Comparison of ENCODE assay signal across 9 mouse cellular contexts in genomic region chr11:69661221-69661881, GRCm38 (mm10). TPM values are rescaled to one million over a fixed set of nuclear protein-coding genes. Genes with fewer than 3 reads are reported as not detected.
DNase-seq lines count a peak whose midpoint lies in the region; ATAC-seq and TF ChIP-seq lines count a peak whose summit lies in the region.
"Had no signal": no experiment of that assay in that cellular context is flagged by ENCODE, and none has a peak within 500 bp of the region (broad histone marks: within the 10 kb centered on the region; RNA-seq: fewer than 3 reads in every experiment).

No protein-coding gene starts in this region.

- no peak for DNase-seq in gastrocnemius, adult 2 months
- DNase-seq in gastrocnemius, postnatal 14 days: no peak
- DNase-seq in ES-E14 (ENCODE audit: low read depth, low spot score): no peak
- DNase-seq in forebrain, embryonic 14.5 days (ENCODE audit: low spot score): no peak
- DNase-seq in layer of hippocampus, postnatal 25 days (ENCODE audit: extremely low spot score in 1 of 2, low spot score in 1 of 2): no peak
- DNase-seq in left cerebral cortex, adult 11 months (ENCODE audit: low spot score): no peak

- H3K9me3 ChIP-seq in ES-E14 (ENCODE audit: control insufficient read depth, insufficient read depth, low read depth, low read length): no peaks in the 10 kb centered on the region
- H3K9me3 ChIP-seq in forebrain, embryonic 14.5 days (replicated peaks; ENCODE audit: control insufficient read depth, low read length): no peaks in the 10 kb centered on the region
- H3K9me3 ChIP-seq in limb, embryonic 12.5 days: no peaks in the 10 kb centered on the region
- no peaks in the 10 kb centered on the region for H3K9me3 ChIP-seq in stomach, embryonic 14.5 days (ENCODE audit: control insufficient read depth, low read depth, low read length)

- peak overlapping the region; percentile 88 for H3K4me3 ChIP-seq in gastrocnemius, adult 2 months
- peak overlapping the region; percentile 85 to 87; a peak in 3 of 4 replicates for H3K4me3 ChIP-seq in ES-E14 (ENCODE audit: insufficient read depth in 1 of 2, low read depth in 1 of 2, low read length in 2 of 2, poor library complexity in 1 of 2, severe bottlenecking in 1 of 2)
- peak overlapping the region; percentile 49 for H3K4me3 ChIP-seq in forebrain, embryonic 14.5 days (ENCODE audit: low read depth, low read length)
- peak overlapping the region; percentile 52 for H3K4me3 ChIP-seq in limb, embryonic 12.5 days (replicated peaks)
- H3K4me3 ChIP-seq in stomach, embryonic 14.5 days (ENCODE audit: low read depth, low read length): peak overlapping the region; percentile 50

- no peak for TF ChIP-seq CTCF in gastrocnemius, adult 2 months (IDR thresholded peaks at IDR 0.05)

- intact Hi-C loops in gastrocnemius, adult 2 months (cut with DNase I): loop anchor here (10.0 kb wide), 1 partner anchor 333 kb away; the partner anchor contains the start of genes Gabarap and Phf23
- intact Hi-C loops in gastrocnemius, postnatal 14 days (cut with DNase I; ENCODE audit: low total_unique reads): no loop called here

- peak overlapping the region; percentile 59 for H3K4me2 ChIP-seq in forebrain, embryonic 14.5 days (ENCODE audit: low read length)
- H3K4me2 ChIP-seq in limb, embryonic 12.5 days: peak overlapping the region; percentile 58
- H3K4me2 ChIP-seq in stomach, embryonic 14.5 days (replicated peaks; ENCODE audit: low read depth, low read length): peak overlapping the region; percentile 42

- in situ Hi-C loops in ES-E14 (cut with MboI; ENCODE audit: low sequenced_read_pairs in 2 of 2, unreplicated experiment in 2 of 2): no loop called here

- WGBS in forebrain, embryonic 14.5 days: 77% methylated on average over 3 of the region's 3 CpGs
- WGBS in limb, embryonic 12.5 days: 85% methylated on average over 3 of the region's 3 CpGs
- 73% methylated on average over 3 of the region's 3 CpGs for WGBS in stomach, embryonic 14.5 days

- peak overlapping the region; percentile 97 for H3K27ac ChIP-seq in gastrocnemius, adult 2 months
- H3K27ac ChIP-seq in ES-E14 (ENCODE audit: insufficient read depth, low read depth, low read length, poor library complexity, severe bottlenecking): peak overlapping the region; percentile 96; the same call in 1 of the 2 replicates
- H3K27ac ChIP-seq in forebrain, embryonic 14.5 days (ENCODE audit: low read depth, low read length): peak overlapping the region; percentile 96; the same call in 1 of the 2 replicates
- H3K27ac ChIP-seq in limb, embryonic 12.5 days: peak overlapping the region; percentile 97
- H3K27ac ChIP-seq in stomach, embryonic 14.5 days (ENCODE audit: low read length): peak overlapping the region; percentile 88

- peak overlapping the region; percentile 94 for H3K9ac ChIP-seq in ES-E14 (ENCODE audit: insufficient read depth, low read depth, low read length, poor library complexity, severe bottlenecking)
- H3K9ac ChIP-seq in forebrain, embryonic 14.5 days (ENCODE audit: low read length): peak overlapping the region; percentile 66; the same call in 1 of the 2 replicates
- peak overlapping the region; percentile 64 for H3K9ac ChIP-seq in limb, embryonic 12.5 days (replicated peaks)
- H3K9ac ChIP-seq in stomach, embryonic 14.5 days (replicated peaks; ENCODE audit: low read depth, low read length): peak overlapping the region; percentile 47; the same call in 1 of the 2 replicates

- no peaks in the 10 kb centered on the region for H3K27me3 ChIP-seq in forebrain, embryonic 14.5 days (replicated peaks; ENCODE audit: control insufficient read depth, insufficient read depth, low read length)
- H3K27me3 ChIP-seq in limb, embryonic 12.5 days: no peaks in the 10 kb centered on the region
- H3K27me3 ChIP-seq in stomach, embryonic 14.5 days (ENCODE audit: control insufficient read depth, insufficient read depth, low read length): no peaks in the 10 kb centered on the region

- no peak for ATAC-seq in forebrain, embryonic 14.5 days
- ATAC-seq in limb, embryonic 12.5 days (ENCODE audit: insufficient number of reproducible peaks, insufficient read depth, low FRiP score, low TSS enrichment, low read depth): no peak
- ATAC-seq in stomach, embryonic 14.5 days (ENCODE audit: insufficient number of reproducible peaks, insufficient read depth, low FRiP score, low read depth): no peak

- peaks cover 3 to 15% of the 10 kb centered on the region in 2 experiments; a peak in 3 of 4 replicates for H3K4me1 ChIP-seq in ES-E14 (ENCODE audit: control insufficient read depth in 2 of 2, insufficient read depth in 2 of 2, low read length in 2 of 2, poor library complexity in 1 of 2)
- peaks cover 9% of the 10 kb centered on the region; the same call in 1 of the 2 replicates for H3K4me1 ChIP-seq in forebrain, embryonic 14.5 days (ENCODE audit: control insufficient read depth, insufficient read depth, low read length)
- peaks cover 24% of the 10 kb centered on the region for H3K4me1 ChIP-seq in limb, embryonic 12.5 days (replicated peaks)
- H3K4me1 ChIP-seq in stomach, embryonic 14.5 days (ENCODE audit: control insufficient read depth, insufficient read depth, low read length): peaks cover 17% of the 10 kb centered on the region; the same call in 1 of the 2 replicates

- peaks cover 27% of the 10 kb centered on the region for H3K36me3 ChIP-seq in ES-E14 (ENCODE audit: control insufficient read depth, insufficient read depth, low read length, poor library complexity, severe bottlenecking)
- H3K36me3 ChIP-seq in forebrain, embryonic 14.5 days (ENCODE audit: control insufficient read depth, insufficient read depth, low read length): peaks cover 56% of the 10 kb centered on the region
- H3K36me3 ChIP-seq in limb, embryonic 12.5 days: peaks cover 58% of the 10 kb centered on the region
- peaks cover 39% of the 10 kb centered on the region for H3K36me3 ChIP-seq in stomach, embryonic 14.5 days (ENCODE audit: control insufficient read depth, insufficient read depth, low read length)

TF ChIP-seq in ES-E14, 5 proteins besides CTCF, POLR2A, EP300 and RAD21:
- no peak for TF ChIP-seq ZNF384 (IDR thresholded peaks at IDR 0.05; ENCODE audit: low read depth, low read length)
- no peak for TF ChIP-seq CHD2 (IDR thresholded peaks at IDR 0.05; ENCODE audit: low read depth, low read length)
- TF ChIP-seq ZC3H11A (IDR thresholded peaks at IDR 0.05; ENCODE audit: borderline replicate concordance, low read depth, low read length): no peak
- no peak for TF ChIP-seq MAFK (IDR thresholded peaks at IDR 0.05; ENCODE audit: insufficient read depth, low read depth, low read length)
- no peak for TF ChIP-seq HCFC1 (IDR thresholded peaks at IDR 0.05; ENCODE audit: borderline replicate concordance, insufficient read depth, low read length)
TF ChIP-seq in ES-E14: peak in this region for 0.

RNA-seq across cellular contexts. Expression of gene Mpdu1, which starts 1.1 kb away (rescaled TPM):
- total RNA-seq in gastrocnemius, adult 2 months (2021): 1 to 10 TPM; 8.6 to 9.7 TPM
- total RNA-seq in gastrocnemius, postnatal 14 days (2021): 10 to 100 TPM; 11.8 to 12.1 TPM
- total RNA-seq in ES-E14 (2012; rRNA removed): 258 and 349 TPM in 2 replicates
- polyA plus RNA-seq in forebrain, embryonic 14.5 days (2014; fragmentation: Nextera tagmentation; extraction: Ambion mirVana): 72.9 and 83.0 TPM in 2 replicates
- polyA plus RNA-seq in limb, embryonic 12.5 days (2016; fragmentation: Nextera tagmentation; extraction: Ambion mirVana): 62.6 and 64.3 TPM in 2 replicates
- 49.9 and 50.2 TPM in 2 replicates for polyA plus RNA-seq in stomach, embryonic 14.5 days (2014; fragmentation: Nextera tagmentation; extraction: Ambion mirVana)
- total RNA-seq in layer of hippocampus, postnatal 25 days (2021): 10 to 100 TPM; 61.1 to 63.9 TPM

RNA-seq across cellular contexts. Expression of gene Cd68, which starts 4.6 kb away (rescaled TPM):
- total RNA-seq in gastrocnemius, adult 2 months (2021): 1 to 10 TPM; 1.7 to 3.2 TPM
- total RNA-seq in gastrocnemius, postnatal 14 days (2021): 1 to 10 TPM; 4.0 to 4.6 TPM
- total RNA-seq in ES-E14 (2012; rRNA removed): 23.4 and 32.7 TPM in 2 replicates
- polyA plus RNA-seq in forebrain, embryonic 14.5 days (2014; fragmentation: Nextera tagmentation; extraction: Ambion mirVana): 8.2 and 9.6 TPM in 2 replicates
- polyA plus RNA-seq in limb, embryonic 12.5 days (2016; fragmentation: Nextera tagmentation; extraction: Ambion mirVana): 5.9 and 8.0 TPM in 2 replicates
- polyA plus RNA-seq in stomach, embryonic 14.5 days (2014; fragmentation: Nextera tagmentation; extraction: Ambion mirVana): 12.5 and 16.4 TPM in 2 replicates
- total RNA-seq in layer of hippocampus, postnatal 25 days (2021): 10 to 100 TPM; 15.1 to 15.7 TPM

RNA-seq across cellular contexts. Expression of gene Sox15, which starts 6.2 kb away (rescaled TPM):
- not detected for total RNA-seq in gastrocnemius, adult 2 months (2021)
- total RNA-seq in gastrocnemius, postnatal 14 days (2021): not detected
- 6.6 and 8.2 TPM in 2 replicates for total RNA-seq in ES-E14 (2012; rRNA removed)
- not detected in 2 replicates for polyA plus RNA-seq in forebrain, embryonic 14.5 days (2014; fragmentation: Nextera tagmentation; extraction: Ambion mirVana)
- 0.68 TPM in 1 of 2 replicates, not detected in the other for polyA plus RNA-seq in limb, embryonic 12.5 days (2016; fragmentation: Nextera tagmentation; extraction: Ambion mirVana)
- polyA plus RNA-seq in stomach, embryonic 14.5 days (2014; fragmentation: Nextera tagmentation; extraction: Ambion mirVana): 4.1 and 4.7 TPM in 2 replicates
- total RNA-seq in layer of hippocampus, postnatal 25 days (2021): under 1 TPM in 1 of 2 experiments, not detected in 1; 0.59 TPM
- total RNA-seq: layer of hippocampus, adult 8-10 months had no signal

RNA-seq across cellular contexts. Expression of gene Eif4a1, which starts 10.9 kb away (rescaled TPM):
- total RNA-seq in gastrocnemius, adult 2 months (2021): 10 to 100 TPM; 98.0 to 98.5 TPM
- 100 to 1,000 TPM; 141 to 170 TPM for total RNA-seq in gastrocnemius, postnatal 14 days (2021)
- 1,512 and 1,948 TPM in 2 replicates for total RNA-seq in ES-E14 (2012; rRNA removed)
- 1,177 and 1,222 TPM in 2 replicates for polyA plus RNA-seq in forebrain, embryonic 14.5 days (2014; fragmentation: Nextera tagmentation; extraction: Ambion mirVana)
- polyA plus RNA-seq in limb, embryonic 12.5 days (2016; fragmentation: Nextera tagmentation; extraction: Ambion mirVana): 569 and 701 TPM in 2 replicates
- 654 and 666 TPM in 2 replicates for polyA plus RNA-seq in stomach, embryonic 14.5 days (2014; fragmentation: Nextera tagmentation; extraction: Ambion mirVana)
- 100 to 1,000 TPM; 369 to 381 TPM for total RNA-seq in layer of hippocampus, postnatal 25 days (2021)

RNA-seq across cellular contexts. Expression of gene Senp3, which starts 20.5 kb away (rescaled TPM):
- total RNA-seq in gastrocnemius, adult 2 months (2021): 10 to 100 TPM; 25.4 to 28.1 TPM
- 10 to 100 TPM; 22.4 to 23.2 TPM for total RNA-seq in gastrocnemius, postnatal 14 days (2021)
- total RNA-seq in ES-E14 (2012; rRNA removed): 265 and 282 TPM in 2 replicates
- 81.8 and 88.2 TPM in 2 replicates for polyA plus RNA-seq in forebrain, embryonic 14.5 days (2014; fragmentation: Nextera tagmentation; extraction: Ambion mirVana)
- polyA plus RNA-seq in limb, embryonic 12.5 days (2016; fragmentation: Nextera tagmentation; extraction: Ambion mirVana): 132 and 140 TPM in 2 replicates
- 88.1 and 102 TPM in 2 replicates for polyA plus RNA-seq in stomach, embryonic 14.5 days (2014; fragmentation: Nextera tagmentation; extraction: Ambion mirVana)
- total RNA-seq in layer of hippocampus, postnatal 25 days (2021): 100 to 1,000 TPM in 1 of 2 experiments, 10 to 100 TPM in 1; 94.3 to 109 TPM

Comparison
In these comparisons a context has a peak if more than half of its experiments do, and no peak if none do; other contexts are left out.
1. RNA of gene Mpdu1, which starts 1.1 kb away (total RNA-seq): 258 to 349 TPM in ES-E14 and 61.1 to 63.9 TPM in layer of hippocampus, postnatal 25 days; 11.8 to 12.1 TPM in gastrocnemius, postnatal 14 days and 8.6 to 9.7 TPM in gastrocnemius, adult 2 months; every median in the first group is over 4 times any median in the second.
2. Peak in every context shown above with its lines, with median percentiles within 50 percentile points of each other: H3K27ac ChIP-seq, H3K4me3 ChIP-seq, H3K9ac ChIP-seq and H3K4me2 ChIP-seq.